Comparison of ENCODE assay signal across 26 mouse cellular contexts in genomic region chr5:132514521-132514920, GRCm38 (mm10).
"Had no signal": no experiment of that assay in that cellular context is flagged by ENCODE, and none has a peak within 500 bp of the region (broad histone marks: within the 10 kb centered on the region; RNA-seq: fewer than 3 reads in every experiment).

No protein-coding gene starts in this region.

- H3K27me3 ChIP-seq: hindbrain, embryonic 13.5 days; hindbrain, embryonic 15.5 days; kidney, embryonic 15.5 days; limb, embryonic 12.5 days; liver, embryonic 13.5 days; liver, embryonic 15.5 days had no signal

- H3K4me3 ChIP-seq: gastrocnemius, adult 2 months; hindbrain, embryonic 13.5 days; hindbrain, embryonic 15.5 days; kidney, embryonic 15.5 days; limb, embryonic 10.5 days; limb, embryonic 12.5 days; liver, embryonic 13.5 days; liver, embryonic 15.5 days had no signal

- DNase-seq: gastrocnemius, adult 2 months; gastrocnemius, postnatal 10 days; gastrocnemius, postnatal 36 days; heart, adult 18-20 months; heart, postnatal 14 days; heart, postnatal 36 days; kidney, adult 11 months; kidney, adult 2 months; kidney, adult 9 months; kidney, postnatal 14 days; kidney, postnatal 36 days; layer of hippocampus, adult 9-11 months; layer of hippocampus, postnatal 36 days; liver; liver, embryonic 13.5 days; liver, postnatal 0 days had no signal

- H3K9me3 ChIP-seq: hindbrain, embryonic 13.5 days; hindbrain, embryonic 15.5 days; kidney, embryonic 15.5 days; limb, embryonic 10.5 days; limb, embryonic 12.5 days; liver, embryonic 13.5 days; liver, embryonic 15.5 days had no signal

- H3K36me3 ChIP-seq: hindbrain, embryonic 13.5 days; hindbrain, embryonic 15.5 days; kidney, embryonic 15.5 days; limb, embryonic 10.5 days; limb, embryonic 12.5 days; liver, embryonic 13.5 days; liver, embryonic 15.5 days had no signal

- H3K27ac ChIP-seq: gastrocnemius, adult 2 months; hindbrain, embryonic 13.5 days; hindbrain, embryonic 15.5 days; hindbrain, postnatal 0 days; kidney, embryonic 15.5 days; kidney, postnatal 0 days; limb, embryonic 10.5 days; limb, embryonic 12.5 days; liver, embryonic 13.5 days; liver, embryonic 15.5 days had no signal

- H3K4me1 ChIP-seq: liver, embryonic 15.5 days had no signal

- H3K9ac ChIP-seq: hindbrain, embryonic 13.5 days; hindbrain, embryonic 15.5 days; kidney, embryonic 15.5 days; limb, embryonic 12.5 days; liver, embryonic 13.5 days; liver, embryonic 15.5 days; liver, postnatal 0 days had no signal

- ATAC-seq: forebrain, embryonic 16.5 days; hindbrain, postnatal 0 days; liver, postnatal 0 days had no signal

- H3K4me2 ChIP-seq: hindbrain, embryonic 13.5 days; hindbrain, embryonic 15.5 days; kidney, embryonic 15.5 days; limb, embryonic 12.5 days; liver, embryonic 11.5 days; liver, embryonic 13.5 days; liver, embryonic 15.5 days had no signal
